Mouse (Mus musculus) MEL (cell line): Measurements from ENCODE around the gene Sarnp. TPM values are rescaled to one million over a fixed set of nuclear protein-coding genes. Genes with fewer than 3 reads are reported as not detected.

Experiments
- DNase-seq: peaks from one replicate; pipeline ENCODE4 v3.0.0; 2011; ENCODE audit warnings: low read depth, low spot score
- H3K27ac ChIP-seq: 2 replicates; pipeline ENCODE4 v1.5.1; 2012; ENCODE audit warnings: low read depth, mild to moderate bottlenecking, control low read depth, low read length, moderate library complexity; ENCODE audit not compliant: control insufficient read depth
- H3K27me3 ChIP-seq, 2 experiments: fragments of 150-350 bp in 1 of 2; sonication (generic) in 1 of 2; 2 replicates each; pipeline ENCODE4 v1.6.1; 2012; ENCODE audit warnings: low read length in 2 of 2, mild to moderate bottlenecking in 2 of 2, improper control_type of control experiment in 1 of 2, moderate library complexity in 1 of 2; ENCODE audit not compliant: insufficient read depth in 2 of 2, control insufficient read depth in 1 of 2
- H3K36me3 ChIP-seq, 2 experiments: 2 replicates each; pipeline ENCODE4 v1.6.1; 2012 to 2014; ENCODE audit warnings: low read length in 2 of 2, improper control_type of control experiment in 1 of 2, inconsistent platforms in 1 of 2, mild to moderate bottlenecking in 1 of 2; ENCODE audit not compliant: insufficient read depth in 2 of 2, control insufficient read depth in 1 of 2
- H3K4me1 ChIP-seq, 2 experiments: fragments of 150-350 bp in 1 of 2; sonication (generic) in 1 of 2; 2 replicates each; pipeline ENCODE4 v1.6.1; 2012; ENCODE audit warnings: low read length in 2 of 2, improper control_type of control experiment in 1 of 2, mild to moderate bottlenecking in 1 of 2; ENCODE audit not compliant: insufficient read depth in 2 of 2, control insufficient read depth in 1 of 2
- H3K4me3 ChIP-seq, 2 experiments: fragments of 150-350 bp in 1 of 2; sonication (generic) in 1 of 2; 2 replicates each; pipeline ENCODE4 v1.5.1; 2012; ENCODE audit warnings: low read depth in 2 of 2, low read length in 2 of 2, mild to moderate bottlenecking in 2 of 2, moderate library complexity in 2 of 2, control low read depth in 1 of 2, improper control_type of control experiment in 1 of 2; ENCODE audit not compliant: control insufficient read depth in 1 of 2, insufficient read depth in 1 of 2
- H3K79me2 ChIP-seq: 2 replicates; pipeline ENCODE4 v1.6.1; 2012; ENCODE audit warnings: mild to moderate bottlenecking, low read length, moderate library complexity; ENCODE audit not compliant: control insufficient read depth, poor library complexity, insufficient read depth
- H3K9ac ChIP-seq: 2 replicates; pipeline ENCODE4 v1.6.1; 2012; ENCODE audit warnings: low read depth, mild to moderate bottlenecking, control low read depth, low read length, moderate library complexity; ENCODE audit not compliant: control insufficient read depth, poor library complexity, severe bottlenecking
- H3K9me3 ChIP-seq: fragments of 150-350 bp; sonication (generic); replicated peaks from 2 replicates; pipeline ENCODE4 v1.6.1; 2012; ENCODE audit warnings: mild to moderate bottlenecking, low read length, improper control_type of control experiment, moderate library complexity; ENCODE audit not compliant: insufficient read depth
- BHLHE40 ChIP-seq: IDR thresholded peaks from 2 replicates; pipeline ENCODE4 v1.6.1; 2012; ENCODE audit warnings: low read depth, mild to moderate bottlenecking, inconsistent platforms, low read length, improper control_type of control experiment, borderline replicate concordance
- CHD1 ChIP-seq: IDR thresholded peaks from 2 replicates; pipeline ENCODE4 v1.6.1; 2012; ENCODE audit warnings: low read depth, mild to moderate bottlenecking, inconsistent platforms, low read length, improper control_type of control experiment
- CTCF ChIP-seq, 3 experiments: IDR thresholded peaks in 2 of 3; conservative IDR thresholded peaks in 1 of 3; 2 replicates each; pipeline ENCODE4 v1.5.1; 2011 to 2012; ENCODE audit warnings: low read length in 3 of 3, low read depth in 2 of 3, mild to moderate bottlenecking in 2 of 3, improper control_type of control experiment in 1 of 3, inconsistent platforms in 1 of 3, mixed read lengths in 1 of 3, moderate library complexity in 1 of 3; ENCODE audit not compliant: control insufficient read depth in 1 of 3, insufficient read depth in 1 of 3, poor library complexity in 1 of 3, severe bottlenecking in 1 of 3
- ELF1 ChIP-seq: IDR thresholded peaks from 2 replicates; pipeline ENCODE4 v1.6.1; 2014; ENCODE audit warnings: low read depth, mild to moderate bottlenecking, inconsistent platforms, low read length, improper control_type of control experiment, moderate library complexity
- EP300 ChIP-seq, 2 experiments: IDR thresholded peaks; 2 replicates each; pipeline ENCODE4 v1.6.1; 2011; ENCODE audit warnings: improper control_type of control experiment in 2 of 2, low read length in 2 of 2, low read depth in 1 of 2, mild to moderate bottlenecking in 1 of 2
- ETS1 ChIP-seq: IDR thresholded peaks from 2 replicates; pipeline ENCODE4 v1.6.1; 2012; ENCODE audit warnings: low read depth, mild to moderate bottlenecking, inconsistent platforms, low read length, improper control_type of control experiment, moderate library complexity
- GATA1 ChIP-seq: IDR thresholded peaks from 2 replicates; pipeline ENCODE4 v1.6.1; 2011; ENCODE audit warnings: low read depth, low read length, improper control_type of control experiment
- JUND ChIP-seq: IDR thresholded peaks from 2 replicates; pipeline ENCODE4 v1.6.1; 2011; ENCODE audit warnings: low read depth, mild to moderate bottlenecking, improper control_type of control experiment, low read length
- MAX ChIP-seq: IDR thresholded peaks from 2 replicates; pipeline ENCODE4 v1.6.1; 2011; ENCODE audit warnings: low read length, improper control_type of control experiment
- MAZ ChIP-seq: IDR thresholded peaks from 2 replicates; pipeline ENCODE4 v1.6.1; 2012; ENCODE audit warnings: low read depth, mild to moderate bottlenecking, inconsistent platforms, low read length, improper control_type of control experiment
- MXI1 ChIP-seq: IDR thresholded peaks from 2 replicates; pipeline ENCODE4 v1.6.1; 2011; ENCODE audit warnings: mild to moderate bottlenecking, low read depth, low read length, improper control_type of control experiment
- POLR2A ChIP-seq, 2 experiments: IDR thresholded peaks; 2 replicates each; pipeline ENCODE4 v1.6.1; 2011 to 2012; ENCODE audit warnings: low read length in 2 of 2, mild to moderate bottlenecking in 2 of 2, control low read depth in 1 of 2, improper control_type of control experiment in 1 of 2, low read depth in 1 of 2, moderate library complexity in 1 of 2; ENCODE audit not compliant: control insufficient read depth in 1 of 2, insufficient read depth in 1 of 2, poor library complexity in 1 of 2
- POLR2AphosphoS2 ChIP-seq: IDR thresholded peaks from 2 replicates; pipeline ENCODE4 v1.6.1; 2011; ENCODE audit warnings: low read length, improper control_type of control experiment
- POLR2AphosphoS5 ChIP-seq: IDR thresholded peaks from 2 replicates; pipeline ENCODE4 v1.6.1; 2012; ENCODE audit warnings: low read depth, borderline replicate concordance, mild to moderate bottlenecking, inconsistent platforms, low read length, moderate library complexity, mixed read lengths
- RAD21 ChIP-seq: IDR thresholded peaks from 2 replicates; pipeline ENCODE4 v1.6.1; 2011; ENCODE audit warnings: mild to moderate bottlenecking, low read depth, low read length, improper control_type of control experiment
- SIN3A ChIP-seq: IDR thresholded peaks from 2 replicates; pipeline ENCODE4 v1.6.1; 2012; ENCODE audit warnings: low read length, improper control_type of control experiment, inconsistent platforms
- SMC3 ChIP-seq: IDR thresholded peaks from 2 replicates; pipeline ENCODE4 v1.6.1; 2011; ENCODE audit warnings: low read depth, low read length, improper control_type of control experiment
- ZC3H11A ChIP-seq: IDR thresholded peaks from 2 replicates; pipeline ENCODE4 v1.6.1; 2012; ENCODE audit warnings: low read depth, mild to moderate bottlenecking, inconsistent platforms, low read length, improper control_type of control experiment
- ZNF384 ChIP-seq: IDR thresholded peaks from 2 replicates; pipeline ENCODE4 v1.6.1; 2012; ENCODE audit warnings: low read depth, mild to moderate bottlenecking, inconsistent platforms, low read length, improper control_type of control experiment
- polyA plus RNA-seq, 2 experiments: library from polyadenylated mRNA; stranded (reverse) in 1 of 2; unstranded in 1 of 2; fragments of >175 nt in 1 of 2; fragments of >200 nt in 1 of 2; gene quantifications; 2 replicates each; pipeline versions ENCODE4 v1.2.1 to v1.2.4; 2012; ENCODE audit warnings: low replicate concordance in 2 of 2, low read depth in 1 of 2; ENCODE audit not compliant: insufficient read length in 2 of 2, insufficient read depth in 1 of 2, missing spikeins in 1 of 2
- total RNA-seq: library from RNA; depleted of rRNA; stranded (reverse); fragments of 300-350 nt; gene quantifications from 2 replicates; pipeline ENCODE4 v1.2.3, GENCODE M21; 2012

The Sarnp gene
- total and polyA plus RNA-seq, 3 experiments, result 103 to 1,007 (median 189) TPM

- Histone ChIP-seq H3K9ac (peak overlapping the region; percentile 20), H3K4me1 (peaks cover 0 to 9% of the 10 kb centered on the region in 2 experiments; a peak in 2 of 4 replicates), H3K27ac (no peak overlapping the region), H3K79me2 (peaks cover under 1% of the 10 kb centered on the region; the same call in 1 of the 2 replicates), H3K27me3 (no peaks in the 10 kb centered on the region), H3K4me3 (peak overlapping the region; percentile 41 to 57), H3K9me3 (no peaks in the 10 kb centered on the region), H3K36me3 (peaks cover 0 to 4% of the 10 kb centered on the region in 2 experiments; a peak in 2 of 4 replicates)
- TF ChIP-seq ZNF384 (peak; percentile 52; the same call in 1 of the 2 replicates), MAX (no peak), RAD21 (peak; percentile 98), CTCF (IDR thresholded peaks at IDR 0.05 in 2 of 3, conservative IDR thresholded peaks at IDR 0.05 in 1 of 3; ENCODE audit: control insufficient read depth in 1 of 3, insufficient read depth in 1 of 3, low read depth in 2 of 3, low read length in 3 of 3, poor library complexity in 1 of 3, severe bottlenecking in 1 of 3) (peak; percentile 38 to 94 (median 78); a peak in 5 of 6 replicates), ETS1 (no peak), POLR2AphosphoS2 (no peak), ZC3H11A (peak; percentile 90), POLR2AphosphoS5 (no peak), JUND (0 out of 2 replicates have a peak, but pooled peaks have one; percentile 35), GATA1 (peak; percentile 59), EP300 (IDR thresholded peaks at IDR 0.05; ENCODE audit: low read depth in 1 of 2, low read length in 2 of 2) (no peak), ELF1 (0 out of 2 replicates have a peak, but pooled peaks have one; percentile 26), SMC3 (peak; percentile 90), MAZ (no peak), BHLHE40 (no peak), SIN3A (peak; percentile 78)
- DNase-seq, result peak; percentile 93
Observed at GRCm38 (mm10) chr10:128895437-128895836, 78.3 kb downstream of the Sarnp start.

DNA sequence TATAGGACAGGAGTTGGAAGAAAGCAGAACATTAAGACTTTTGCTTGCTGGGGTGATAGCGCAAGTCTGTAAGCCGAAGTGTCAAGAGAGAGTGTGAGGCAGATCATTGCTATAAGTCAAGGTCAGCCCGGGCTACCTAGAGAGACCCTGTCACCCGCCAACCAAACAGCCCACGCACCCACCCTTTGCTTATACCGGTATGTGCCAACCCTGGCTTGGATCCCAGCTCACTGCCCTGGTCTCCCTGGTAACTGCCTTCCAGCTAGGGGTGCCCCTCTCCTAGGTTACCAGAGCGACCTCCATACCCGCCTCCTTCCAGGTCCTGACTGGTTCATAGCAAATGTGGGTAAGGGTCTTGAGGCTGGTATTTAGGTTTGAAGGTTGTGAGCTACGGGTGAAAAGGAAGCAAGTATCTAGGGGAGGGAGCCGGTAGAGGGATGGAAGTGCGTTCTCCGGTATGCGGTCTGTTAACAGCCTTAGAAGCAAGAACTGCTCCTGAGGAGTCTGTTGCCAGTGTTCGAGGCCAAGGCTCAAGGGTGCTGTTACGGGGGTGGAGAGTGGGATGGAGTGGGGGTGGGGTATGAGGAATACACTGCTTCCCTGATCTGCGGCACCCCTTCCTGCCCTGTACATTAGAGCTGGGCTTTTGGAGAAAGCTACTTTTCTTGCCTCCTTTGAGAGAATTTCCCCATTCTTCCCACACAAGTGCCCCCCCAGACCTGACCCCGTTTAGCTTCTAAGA is 79.0 kb downstream of the Sarnp start:
- H3K27ac ChIP-seq, result no peak overlapping the region
- peaks cover 4 to 13% of the 10 kb centered on the region in 2 experiments for H3K4me1 ChIP-seq
- H3K79me2 ChIP-seq, result no peaks in the 10 kb centered on the region; the same call in 1 of the 2 replicates
- TF ChIP-seq ZNF384 (no peak), MXI1 (no peak), MAX (no peak), EP300 (IDR thresholded peaks at IDR 0.05; ENCODE audit: low read depth in 1 of 2, low read length in 2 of 2) (no peak), RAD21 (no peak), GATA1 (no peak), ZC3H11A (no peak), ETS1 (no peak), CHD1 (no peak), POLR2A (IDR thresholded peaks at IDR 0.05; ENCODE audit: control insufficient read depth in 1 of 2, insufficient read depth in 1 of 2, low read depth in 1 of 2, low read length in 2 of 2, poor library complexity in 1 of 2) (no peak)
- H3K9me3 ChIP-seq, result no peaks in the 10 kb centered on the region
- H3K4me3 ChIP-seq, result peak overlapping the region; percentile 41 to 57
- H3K9ac ChIP-seq, result peak overlapping the region; percentile 12
- H3K27me3 ChIP-seq, result no peaks in the 10 kb centered on the region
- DNase-seq, result no peak
- H3K36me3 ChIP-seq, result 0 out of 4 replicates have a peak, but pooled peaks cover 0 to 3% of the 10 kb centered on the region in 2 experiments
